Mouse (Mus musculus) heart, postnatal 0 days (tissue): Measurements from ENCODE around the gene Clta. TPM values are rescaled to one million over a fixed set of nuclear protein-coding genes. Genes with fewer than 3 reads are reported as not detected.

Experiments used
- ATAC-seq: fragments of 200-750 bp; cut with Nextera tagmentation; 2 replicates; pipeline ENCODE4 v1.8.0; 2017; ENCODE audit warnings: low read depth, moderate number of reproducible peaks, moderate library complexity; ENCODE audit not compliant: insufficient read depth
- DNase-seq: peaks from one replicate; pipeline ENCODE4 v3.0.0-alpha.2; 2016; ENCODE audit warnings: low spot score
- H3K27ac ChIP-seq: fragments of 300-500 bp; sonication (generic); 2 replicates; pipeline ENCODE4 v1.5.1; 2014; ENCODE audit warnings: low read depth, mild to moderate bottlenecking
- H3K27me3 ChIP-seq: fragments of 300-500 bp; sonication (generic); 2 replicates; pipeline ENCODE4 v1.6.1; 2014; ENCODE audit warnings: low read length, mixed read lengths; ENCODE audit not compliant: control insufficient read depth, insufficient read depth
- H3K36me3 ChIP-seq: fragments of 300-500 bp; sonication (generic); replicated peaks from 2 replicates; pipeline ENCODE4 v1.6.1; 2014; ENCODE audit warnings: low read length, mixed read lengths; ENCODE audit not compliant: control insufficient read depth, insufficient read depth
- H3K4me1 ChIP-seq: fragments of 300-500 bp; sonication (generic); 2 replicates; pipeline ENCODE4 v1.6.1; 2014; ENCODE audit warnings: antibody characterized with exemption; ENCODE audit not compliant: control insufficient read depth, insufficient read depth
- H3K4me2 ChIP-seq: fragments of 300-500 bp; sonication (generic); 2 replicates; pipeline ENCODE4 v1.6.1; 2014; ENCODE audit warnings: low read depth, mild to moderate bottlenecking, low read length, moderate library complexity
- H3K4me3 ChIP-seq: fragments of 300-500 bp; sonication (generic); 2 replicates; pipeline ENCODE4 v1.5.1; 2014; ENCODE audit warnings: low read depth, low read length
- H3K9ac ChIP-seq: fragments of 300-500 bp; sonication (generic); replicated peaks from 2 replicates; pipeline ENCODE4 v1.6.1; 2014; ENCODE audit warnings: low read depth, low read length, mixed read lengths
- H3K9me3 ChIP-seq: fragments of 300-500 bp; sonication (generic); replicated peaks from 2 replicates; pipeline ENCODE4 v1.6.1; 2016; ENCODE audit warnings: low read length; ENCODE audit not compliant: control insufficient read depth
- CTCF ChIP-seq: IDR thresholded peaks from 2 replicates; pipeline ENCODE4 v1.5.1; 2016; ENCODE audit warnings: antibody characterized with exemption, control low read depth, low read depth
- EP300 ChIP-seq: IDR thresholded peaks from 2 replicates; pipeline ENCODE4 v1.6.1; 2016; ENCODE audit warnings: antibody characterized with exemption, low read depth
- WGBS: fragments of 180-500 bp; shearing (Covaris S2); extraction: QIAGEN DNeasy Blood & Tissue Kit; methylation state at CpG from one replicate; pipeline ENCODE4 v1.1.7; 2014; 5-methylcytosine and 5-hydroxymethylcytosine counted together
- polyA plus RNA-seq: library from polyadenylated mRNA; unstranded; fragments of >200 nt; fragmentation: Nextera tagmentation; extraction: Ambion mirVana; gene quantifications from 2 replicates; pipeline ENCODE4 v1.2.1, GENCODE M21; 2015
- total RNA-seq: library from RNA; depleted of rRNA; stranded (reverse); fragments of >200 nt; gene quantifications from 2 replicates; pipeline ENCODE4 v1.2.3, GENCODE M21; 2014; ENCODE audit warnings: low replicate concordance; rRNA removed

Clta gene
- 128 and 168 TPM in 2 replicates for total RNA-seq
- polyA plus RNA-seq = 106 and 112 TPM in 2 replicates

DNA sequence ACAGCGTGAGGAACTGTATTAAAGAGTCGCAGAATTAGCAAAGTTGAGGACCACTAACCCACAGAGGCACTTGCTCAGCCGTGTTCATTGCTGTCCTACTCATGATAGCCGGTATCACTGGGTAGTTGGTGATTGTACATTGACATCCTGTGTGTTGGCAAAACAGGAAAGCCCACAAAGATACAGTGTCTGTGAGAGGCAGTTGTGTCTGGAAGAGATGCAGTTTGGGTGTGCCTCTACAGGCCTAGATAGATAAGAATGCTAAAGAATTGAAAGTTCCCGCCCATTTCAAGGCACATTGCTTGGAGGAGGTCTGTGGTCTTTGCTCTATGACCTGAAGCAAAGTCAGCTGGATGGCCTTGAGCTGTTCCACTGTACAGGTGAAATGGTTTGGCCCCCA, at the start of gene Clta:
Clta (plus strand) TSS at position 327 of the 400 bp plus-strand sequence.
- TF ChIP-seq EP300 = no peak
- TF ChIP-seq CTCF = no peak
- Histone ChIP-seq H3K9ac (no peak within 1 kb of the TSS), H3K9me3 (no peaks in the 10 kb centered on the region), H3K4me2 (no peak within 1 kb of the TSS), H3K27ac (no peak within 1 kb of the TSS), H3K4me1 (no peaks in the 10 kb centered on the region), H3K4me3 (no peak within 1 kb of the TSS), H3K27me3 (no peaks in the 10 kb centered on the region), H3K36me3 (no peaks in the 10 kb centered on the region)
- ATAC-seq = no peak
- WGBS = 73% methylated on average over 5 of the region's 5 CpGs
- DNase-seq = no peak

DNA sequence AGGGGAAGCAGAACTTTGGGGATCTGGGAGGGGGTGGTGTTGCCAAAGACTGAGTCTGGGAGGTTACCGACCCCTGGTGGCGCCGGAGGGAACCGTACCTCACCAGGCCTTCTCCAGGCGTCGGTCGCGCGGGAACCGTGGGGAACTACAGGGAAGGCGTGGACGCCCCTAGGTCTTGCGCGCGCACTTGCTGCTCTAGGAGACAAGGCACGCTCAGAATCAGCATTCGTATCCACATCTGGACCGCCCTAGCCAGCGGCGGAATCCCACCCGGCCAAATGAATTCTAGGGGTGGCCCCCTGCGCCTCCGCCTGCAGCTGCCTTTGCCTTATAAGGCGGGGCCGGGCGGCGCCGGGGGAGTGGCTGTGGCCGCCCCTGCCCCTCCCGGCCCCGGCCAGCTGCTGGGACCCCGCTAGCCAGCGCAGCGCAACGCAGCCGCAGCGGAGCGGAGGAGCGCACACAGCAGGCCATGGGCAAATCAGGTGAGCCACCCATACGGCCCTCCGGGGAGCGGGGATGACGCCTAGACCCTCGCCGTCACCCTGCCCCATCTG, 46.9 kb upstream of the Clta start, which contains the start of gene Glipr2:
Glipr2 (plus strand) TSS at position 110 of the 554 bp plus-strand sequence.
- Histone ChIP-seq H3K4me3 (peak within 1 kb of the TSS; percentile 74), H3K27me3 (no peaks in the 10 kb centered on the region), H3K27ac (peak within 1 kb of the TSS; percentile 80), H3K4me2 (peak within 1 kb of the TSS; percentile 99), H3K9me3 (no peaks in the 10 kb centered on the region), H3K36me3 (no peaks in the 10 kb centered on the region), H3K9ac (peak within 1 kb of the TSS; percentile 67), H3K4me1 (0 out of 2 replicates have a peak, but pooled peaks cover 9% of the 10 kb centered on the region)
- DNase-seq = peak; percentile 74
- ATAC-seq = peak; percentile 90
- TF ChIP-seq CTCF = peak; percentile 77
- TF ChIP-seq EP300 = no peak
- 0% methylated on average over 45 of the region's 45 CpGs for WGBS

DNA sequence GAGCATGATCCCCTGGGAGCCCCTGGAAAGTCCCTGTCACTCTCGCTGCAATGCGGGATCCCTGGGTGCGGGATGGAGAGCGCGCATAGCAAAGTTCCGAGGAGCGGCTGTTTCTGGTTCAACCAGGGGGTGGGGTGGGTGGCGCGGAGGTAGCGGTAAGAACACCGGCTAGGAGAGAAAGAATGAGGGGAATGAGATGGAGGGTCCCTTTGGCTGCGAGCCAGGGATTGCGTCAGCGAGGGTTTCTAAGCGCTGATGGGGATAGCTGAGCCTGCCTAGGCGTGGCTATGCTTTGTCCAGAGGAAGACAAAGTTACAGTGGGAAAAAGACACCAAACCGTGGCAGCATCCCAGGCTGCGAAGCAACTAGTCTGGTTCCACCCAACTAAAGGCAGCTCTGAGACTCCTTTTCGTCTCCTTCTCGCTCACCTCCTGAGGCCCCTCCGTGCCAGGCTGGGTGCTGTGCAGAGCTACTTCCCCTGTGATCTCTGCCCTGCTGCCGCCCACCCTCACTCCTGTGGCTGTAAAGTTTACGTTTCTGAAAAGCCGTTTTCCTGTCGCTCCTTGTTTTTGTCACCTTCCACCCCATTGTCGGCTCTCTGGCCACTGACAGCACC, 46.3 kb upstream of the Clta start:
- Histone ChIP-seq H3K27me3 (no peaks in the 10 kb centered on the region), H3K4me1 (0 out of 2 replicates have a peak, but pooled peaks cover 9% of the 10 kb centered on the region), H3K9ac (peak overlapping the region; percentile 67), H3K9me3 (no peaks in the 10 kb centered on the region), H3K4me2 (peak overlapping the region; percentile 99), H3K27ac (peak overlapping the region; percentile 80), H3K4me3 (peak overlapping the region; percentile 74), H3K36me3 (no peaks in the 10 kb centered on the region)
- ATAC-seq = peak; percentile 34
- DNase-seq = no peak
- TF ChIP-seq CTCF (no peak), EP300 (no peak)
- WGBS = under 1% methylated on average over 26 of the region's 26 CpGs

DNA sequence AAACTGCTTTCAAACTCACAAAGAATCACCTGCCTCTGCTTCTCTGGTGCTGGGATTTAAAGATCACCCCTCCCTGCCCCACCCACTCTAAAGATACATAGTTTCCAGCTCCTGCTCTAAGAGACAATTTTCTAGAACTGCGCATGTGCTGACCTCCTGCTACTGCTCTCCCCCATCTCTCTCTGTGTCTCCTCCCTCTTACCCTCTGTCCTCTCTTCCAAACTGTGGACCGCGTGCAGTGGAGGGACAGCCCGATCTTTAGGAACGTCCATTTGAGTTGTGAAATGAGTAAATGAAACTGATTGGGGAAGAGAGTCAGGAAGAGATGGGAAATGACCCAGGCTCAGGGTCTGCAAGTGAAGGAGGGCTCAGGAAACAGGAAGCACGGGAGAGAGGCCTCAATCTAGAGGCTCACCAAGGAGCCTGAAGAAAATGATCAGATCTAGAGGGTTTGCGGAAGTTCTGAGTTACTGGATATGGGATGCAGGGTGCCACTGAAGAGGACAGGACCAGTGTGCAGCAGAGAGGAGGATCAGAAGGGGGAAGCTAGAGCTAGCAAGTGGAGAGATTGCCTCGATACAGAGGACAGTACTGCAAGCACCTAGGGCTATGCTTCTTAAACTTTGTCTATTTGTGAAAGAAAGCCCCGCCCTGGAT, 44.6 kb upstream of the Clta start:
- Histone ChIP-seq H3K27ac (no peak overlapping the region), H3K9ac (no peak overlapping the region), H3K4me2 (peak overlapping the region; percentile 99), H3K4me3 (no peak overlapping the region), H3K4me1 (0 out of 2 replicates have a peak, but pooled peaks cover 13% of the 10 kb centered on the region), H3K9me3 (no peaks in the 10 kb centered on the region), H3K27me3 (no peaks in the 10 kb centered on the region), H3K36me3 (no peaks in the 10 kb centered on the region)
- 52% methylated on average over 9 of the region's 9 CpGs for WGBS
- no peak for TF ChIP-seq EP300
- TF ChIP-seq CTCF = no peak
- DNase-seq (no peak), ATAC-seq (no peak)

DNA sequence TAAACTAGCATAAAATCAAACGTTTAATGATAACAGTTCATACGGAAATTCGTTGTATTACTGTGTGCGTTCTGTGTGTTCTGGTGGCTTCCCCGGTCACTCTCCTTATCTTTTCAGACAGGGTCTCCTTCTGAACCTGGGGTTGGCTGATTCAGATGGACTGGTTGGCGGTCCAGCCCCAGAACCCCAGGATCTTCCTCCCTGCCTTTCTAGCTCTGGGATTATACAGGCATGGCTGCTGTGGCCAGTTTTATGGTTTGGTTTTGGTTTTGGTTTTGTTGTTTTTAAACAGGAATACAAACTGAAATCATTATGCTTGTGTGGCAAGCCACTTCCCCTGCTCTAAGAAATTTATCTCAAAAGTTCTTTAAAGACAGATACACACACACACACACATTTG, 44.0 kb upstream of the Clta start:
- Histone ChIP-seq H3K4me1 (peaks cover 18% of the 10 kb centered on the region), H3K4me3 (no peak overlapping the region), H3K9ac (no peak overlapping the region), H3K27me3 (no peaks in the 10 kb centered on the region), H3K9me3 (no peaks in the 10 kb centered on the region), H3K4me2 (no peak overlapping the region), H3K27ac (no peak overlapping the region), H3K36me3 (no peaks in the 10 kb centered on the region)
- no peak for ATAC-seq
- 66% methylated on average over 6 of the region's 6 CpGs for WGBS
- no peak for DNase-seq
- no peak for TF ChIP-seq CTCF
